Mouse (Mus musculus) liver, adult 2 months (tissue): ENCODE measurements around the gene Pnrc1.

Experiments used
- CTCF ChIP-seq: fragments of 200-500 bp; IDR thresholded peaks from 2 replicates; pipeline ENCODE4 v1.5.1; 2011; ENCODE audit warnings: low read depth, low read length, control low read depth
- POLR2A ChIP-seq: fragments of 200-500 bp; IDR thresholded peaks from 2 replicates; pipeline ENCODE4 v1.6.1; 2011; ENCODE audit warnings: low read length, control low read depth; ENCODE audit not compliant: insufficient read depth; ENCODE audit errors: extremely low read depth

DNA sequence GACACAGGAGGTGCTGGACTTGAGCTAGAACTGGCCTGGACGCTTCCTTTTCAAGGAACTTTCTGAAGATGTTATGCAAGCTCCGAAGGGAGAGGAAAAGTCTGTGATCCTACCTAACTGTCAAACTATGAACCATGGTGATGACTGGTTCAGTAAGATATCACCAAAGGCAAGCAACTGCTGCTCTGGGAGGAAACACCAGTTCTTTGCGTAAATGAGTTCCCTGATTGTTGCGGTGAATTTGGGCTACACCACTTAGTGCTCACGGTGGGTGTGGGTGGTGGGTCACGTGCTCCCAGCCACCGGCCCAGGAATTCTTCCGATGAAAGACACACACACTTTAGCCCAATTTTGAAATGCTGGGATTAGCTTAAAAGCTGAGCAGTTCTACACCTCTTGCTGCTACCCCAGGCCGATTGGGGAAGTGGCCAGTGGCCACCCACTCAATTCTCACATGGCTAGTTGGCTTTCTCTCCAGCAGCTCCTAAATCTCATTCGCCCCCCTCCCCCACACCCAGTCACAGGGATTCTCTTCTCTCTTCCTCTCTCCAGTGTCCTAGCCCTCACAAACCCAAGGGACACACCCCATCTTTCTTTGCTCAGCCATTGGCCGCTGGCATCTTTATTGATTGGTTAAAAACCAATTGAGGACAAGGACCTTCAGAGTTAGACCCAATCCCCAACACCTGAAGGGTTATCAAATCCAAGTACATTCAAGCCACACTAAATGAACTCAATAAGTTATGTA lies 24.8 kb downstream of the Pnrc1 start:
- TF ChIP-seq POLR2A (no peak), CTCF (no peak)
